Mouse (Mus musculus) liver, embryonic 14.5 days (tissue): ENCODE measurements around the gene Tmprss9. TPM values are rescaled to one million over a fixed set of nuclear protein-coding genes. Genes with fewer than 3 reads are reported as not detected.

Experiments
- ATAC-seq: fragments of 200-750 bp; cut with Nextera tagmentation; 2 replicates; pipeline ENCODE4 v1.8.0; 2017; ENCODE audit warnings: moderate number of reproducible peaks, mild to moderate bottlenecking, moderate library complexity; ENCODE audit not compliant: insufficient read depth
- DNase-seq, 3 experiments: peaks; one replicate each; pipeline ENCODE4 v3.0.0-alpha.2; 2012 to 2013; ENCODE audit warnings: low read depth in 3 of 3, low spot score in 3 of 3
- H3K27ac ChIP-seq: fragments of 300-500 bp; sonication (generic); 2 replicates; pipeline ENCODE4 v1.5.1; 2014; ENCODE audit warnings: moderate library complexity, mild to moderate bottlenecking, control low read depth, inconsistent platforms
- H3K27me3 ChIP-seq: fragments of 300-500 bp; sonication (generic); 2 replicates; pipeline ENCODE4 v1.6.1; 2014; ENCODE audit warnings: mild to moderate bottlenecking, low read length, moderate library complexity; ENCODE audit not compliant: control insufficient read depth, insufficient read depth
- H3K36me3 ChIP-seq: fragments of 300-500 bp; sonication (generic); replicated peaks from 2 replicates; pipeline ENCODE4 v1.6.1; 2014; ENCODE audit warnings: low read depth; ENCODE audit not compliant: control insufficient read depth, insufficient read depth
- H3K4me1 ChIP-seq, 2 experiments: fragments of 200-500 bp in 1 of 2; fragments of 300-500 bp in 1 of 2; sonication (generic) in 1 of 2; replicated peaks; 2 replicates each; pipeline ENCODE4 v1.6.1; 2012 to 2014; ENCODE audit warnings: antibody characterized with exemption in 1 of 2, inconsistent platforms in 1 of 2, low read length in 1 of 2; ENCODE audit not compliant: control insufficient read depth in 2 of 2, insufficient read depth in 2 of 2
- H3K4me2 ChIP-seq: fragments of 300-500 bp; sonication (generic); 2 replicates; pipeline ENCODE4 v1.6.1; 2014; ENCODE audit warnings: low read depth, mild to moderate bottlenecking, control low read depth, moderate library complexity
- H3K4me3 ChIP-seq, 2 experiments: fragments of 200-500 bp in 1 of 2; fragments of 300-500 bp in 1 of 2; sonication (generic) in 1 of 2; 2 replicates each; pipeline ENCODE4 v1.5.1; 2012 to 2014; ENCODE audit warnings: low read depth in 2 of 2, low read length in 2 of 2, mild to moderate bottlenecking in 2 of 2, control low read depth in 1 of 2, inconsistent platforms in 1 of 2, moderate library complexity in 1 of 2; ENCODE audit not compliant: insufficient read depth in 1 of 2
- H3K9ac ChIP-seq: fragments of 300-500 bp; sonication (generic); replicated peaks from 2 replicates; pipeline ENCODE4 v1.6.1; 2014; ENCODE audit warnings: mild to moderate bottlenecking, control low read depth, moderate library complexity
- H3K9me3 ChIP-seq: fragments of 300-500 bp; sonication (generic); 2 replicates; pipeline ENCODE4 v1.6.1; 2016; ENCODE audit warnings: low read length, mixed read lengths; ENCODE audit not compliant: control insufficient read depth
- CTCF ChIP-seq: IDR thresholded peaks from 2 replicates; pipeline ENCODE4 v1.5.1; 2016; ENCODE audit warnings: antibody characterized with exemption, low read depth, control low read depth
- EP300 ChIP-seq: IDR thresholded peaks from 2 replicates; pipeline ENCODE4 v1.6.1; 2016; ENCODE audit warnings: antibody characterized with exemption, low read depth
- WGBS: fragments of 180-500 bp; shearing (Covaris S2); extraction: QIAGEN DNeasy Blood & Tissue Kit; methylation state at CpG from one replicate; pipeline ENCODE4 v1.1.7; 2014; ENCODE audit not compliant: insufficient replicate concordance; 5-methylcytosine and 5-hydroxymethylcytosine counted together
- polyA plus RNA-seq, 2 experiments: library from polyadenylated mRNA; depleted of rRNA in 1 of 2; stranded (reverse) in 1 of 2; unstranded in 1 of 2; fragments of >200 nt; fragmentation: Nextera tagmentation in 1 of 2; extraction: Ambion mirVana in 1 of 2; gene quantifications; 2 replicates each; pipeline versions ENCODE4 v1.2.1 to v1.2.3; 2012 to 2014

Gene Tmprss9
- polyA plus RNA-seq, 2 experiments: 0.06 TPM; not detected in 1

DNA sequence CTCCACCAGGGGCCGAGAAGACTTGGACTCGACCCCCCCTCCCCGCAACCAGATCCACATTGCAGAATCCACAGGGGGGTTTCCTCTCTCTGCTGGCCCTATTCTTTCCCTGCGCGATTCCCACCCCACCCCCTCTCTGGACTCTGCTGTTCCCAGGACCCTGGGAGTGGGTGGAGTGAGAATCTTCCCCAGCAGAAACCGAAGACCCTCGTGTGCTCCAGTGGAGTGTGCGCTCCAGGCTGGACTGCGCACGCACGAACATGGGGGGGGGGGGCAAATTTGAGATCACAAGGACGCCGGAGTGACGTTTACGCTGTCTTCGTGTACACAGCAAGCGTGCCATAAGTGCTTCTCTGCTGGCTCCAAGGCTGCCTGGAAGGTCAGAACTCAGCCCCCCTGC is 64.0 kb downstream of the Tmprss9 start:
- H3K27ac ChIP-seq: no peak overlapping the region
- no peak overlapping the region for H3K4me3 ChIP-seq
- no peaks in the 10 kb centered on the region for H3K9me3 ChIP-seq
- ATAC-seq (no peak), DNase-seq (no peak)
- H3K4me1 ChIP-seq: peaks cover 9 to 17% of the 10 kb centered on the region in 2 experiments
- no peak overlapping the region for H3K9ac ChIP-seq
- H3K4me2 ChIP-seq: no peak overlapping the region
- no peaks in the 10 kb centered on the region for H3K36me3 ChIP-seq
- 10% methylated on average over 17 of the region's 17 CpGs for WGBS
- TF ChIP-seq EP300: no peak
- no peak for TF ChIP-seq CTCF
- H3K27me3 ChIP-seq: peaks cover 78% of the 10 kb centered on the region

DNA sequence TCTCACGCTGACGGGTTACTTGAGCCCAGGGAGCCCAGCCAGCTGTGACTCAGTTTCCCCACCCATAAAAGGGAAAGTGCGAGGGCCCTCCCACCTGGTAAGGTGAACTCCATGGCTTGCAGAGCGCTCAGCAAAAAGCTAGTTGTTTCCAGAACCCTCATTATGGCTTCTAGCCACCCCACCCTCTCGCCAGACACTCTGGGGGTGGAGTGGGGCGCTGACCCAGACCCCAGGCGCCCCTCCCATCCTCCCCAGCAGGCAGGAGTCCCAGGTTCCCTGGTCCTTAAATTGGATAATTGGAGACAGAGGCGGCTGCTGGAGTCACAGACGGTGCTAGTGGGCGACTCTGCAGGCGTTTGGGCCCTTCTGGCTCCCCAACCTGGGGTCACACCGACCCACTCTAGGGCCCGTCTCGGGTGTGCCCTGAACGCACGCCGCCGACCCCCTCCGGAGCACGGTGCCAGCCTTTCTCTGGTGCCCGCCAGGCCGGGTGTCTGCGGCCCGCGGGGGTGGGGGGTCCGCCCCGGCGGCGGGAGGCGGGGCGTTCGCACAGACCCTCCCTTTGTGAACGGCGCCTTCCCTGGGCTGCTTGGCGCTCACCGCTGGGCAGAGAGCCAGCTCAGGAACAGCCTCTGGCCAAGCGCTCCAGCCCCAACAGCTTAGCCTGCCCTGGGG is 64.6 kb downstream of the Tmprss9 start:
- H3K27me3 ChIP-seq: peaks cover 73% of the 10 kb centered on the region
- H3K9ac ChIP-seq: no peak overlapping the region
- peak overlapping the region; percentile 44 for H3K4me2 ChIP-seq
- 3% methylated on average over 37 of the region's 37 CpGs for WGBS
- no peak overlapping the region for H3K27ac ChIP-seq
- H3K9me3 ChIP-seq: no peaks in the 10 kb centered on the region
- DNase-seq (no peak), ATAC-seq (no peak)
- TF ChIP-seq EP300 (no peak), CTCF (no peak)
- H3K4me1 ChIP-seq: peaks cover 9 to 19% of the 10 kb centered on the region in 2 experiments
- H3K36me3 ChIP-seq: no peaks in the 10 kb centered on the region
- H3K4me3 ChIP-seq: no peak overlapping the region

DNA sequence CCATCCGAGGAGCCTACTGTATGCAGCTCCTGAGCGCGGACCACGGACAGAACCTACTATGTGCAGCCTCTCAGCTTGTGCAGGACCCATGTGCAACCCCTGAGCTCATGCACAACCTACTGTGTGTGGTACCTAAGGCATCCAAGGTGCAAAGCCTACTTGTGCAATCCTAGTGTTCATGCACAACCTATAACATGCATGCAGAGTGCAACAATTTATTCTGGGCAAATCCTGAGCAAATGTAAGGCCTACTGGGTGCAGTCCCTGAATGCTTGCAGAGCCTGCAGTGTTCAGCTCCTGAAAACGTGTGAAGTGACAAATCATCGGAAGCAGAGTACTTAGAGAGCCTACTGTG is 65.1 kb downstream of the Tmprss9 start:
- peaks cover 9 to 20% of the 10 kb centered on the region in 2 experiments for H3K4me1 ChIP-seq
- DNase-seq (no peak), ATAC-seq (no peak)
- no peaks in the 10 kb centered on the region for H3K9me3 ChIP-seq
- H3K27me3 ChIP-seq: peaks cover 67% of the 10 kb centered on the region
- no peak for TF ChIP-seq CTCF
- TF ChIP-seq EP300: no peak
- no peak overlapping the region for H3K27ac ChIP-seq
- 19% methylated on average over 6 of the region's 6 CpGs for WGBS
- H3K36me3 ChIP-seq: no peaks in the 10 kb centered on the region
- H3K9ac ChIP-seq: no peak overlapping the region
- peak overlapping the region; percentile 44; the same call in 1 of the 2 replicates for H3K4me2 ChIP-seq
- no peak overlapping the region for H3K4me3 ChIP-seq

DNA sequence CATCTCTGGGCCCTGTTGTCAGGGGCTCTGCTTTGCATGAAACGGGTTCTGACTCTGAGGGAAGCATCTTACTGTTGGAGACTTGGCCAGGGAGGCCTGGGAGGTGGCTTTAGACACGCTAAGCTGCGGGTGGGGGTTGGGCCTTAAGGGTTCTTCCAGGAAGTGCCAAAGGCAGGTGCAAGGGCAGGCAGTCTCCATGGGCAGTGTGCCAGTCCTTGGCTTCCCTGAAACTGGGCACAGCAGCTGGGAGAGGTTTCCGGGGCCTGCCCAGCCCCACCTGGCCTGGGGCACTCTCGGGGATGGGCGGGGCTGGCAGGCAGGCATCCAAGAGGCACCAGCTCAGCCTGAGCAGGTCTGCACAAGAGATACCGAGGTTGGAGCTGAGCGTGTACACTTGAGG is 66.0 kb downstream of the Tmprss9 start:
- Histone ChIP-seq H3K36me3 (no peaks in the 10 kb centered on the region), H3K4me2 (no peak overlapping the region), H3K9ac (no peak overlapping the region), H3K9me3 (no peaks in the 10 kb centered on the region), H3K4me3 (no peak overlapping the region), H3K27me3 (peaks cover 59% of the 10 kb centered on the region), H3K4me1 (peaks cover 9 to 20% of the 10 kb centered on the region in 2 experiments), H3K27ac (no peak overlapping the region)
- 27% methylated on average over 8 of the region's 8 CpGs for WGBS
- no peak for ATAC-seq
- TF ChIP-seq CTCF (no peak), EP300 (no peak)
- DNase-seq: no peak

DNA sequence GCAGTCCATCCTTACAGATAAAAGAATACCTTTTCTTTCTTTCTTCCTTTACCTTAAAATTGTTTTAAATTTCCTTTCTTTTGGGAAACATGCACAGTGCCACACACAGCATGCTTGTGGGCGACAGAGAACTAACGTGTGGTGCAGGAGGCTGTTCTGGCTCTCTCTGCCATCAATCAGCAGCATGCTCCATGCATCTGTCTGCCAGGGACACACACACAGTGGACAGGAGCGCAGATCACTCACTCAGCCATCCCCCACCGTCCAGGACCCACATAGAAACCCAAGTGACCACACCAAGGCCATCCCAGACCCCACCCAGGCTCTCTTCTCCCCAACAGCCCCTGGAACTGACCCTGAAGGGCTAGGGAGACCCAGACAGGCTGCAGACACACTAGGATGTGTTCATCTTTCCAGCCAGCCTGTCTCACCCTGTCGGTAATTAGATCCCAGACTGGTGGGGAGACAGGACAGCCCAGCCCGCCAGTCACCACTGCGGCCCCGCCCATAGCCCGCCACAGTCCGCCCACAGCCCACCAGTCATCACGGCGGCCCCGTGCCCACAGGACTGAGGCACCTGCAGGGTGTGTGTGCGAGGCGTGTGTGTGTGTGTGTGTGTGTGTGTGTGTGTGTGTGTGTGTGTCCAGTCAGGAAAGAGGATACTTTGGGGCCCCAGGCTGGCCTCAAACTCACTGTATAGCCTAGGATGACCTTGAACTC is 67.3 kb downstream of the Tmprss9 start:
- peaks cover 9 to 19% of the 10 kb centered on the region in 2 experiments for H3K4me1 ChIP-seq
- no peaks in the 10 kb centered on the region for H3K36me3 ChIP-seq
- H3K27me3 ChIP-seq: peaks cover 45% of the 10 kb centered on the region

More for the DNA sequence above, 67.3 kb downstream of the Tmprss9 start:
- WGBS: 16% methylated on average over 15 of the region's 15 CpGs
- TF ChIP-seq EP300 (no peak), CTCF (no peak)
- Histone ChIP-seq H3K27ac (no peak overlapping the region), H3K4me2 (peak overlapping the region; percentile 75), H3K9me3 (no peaks in the 10 kb centered on the region), H3K9ac (no peak overlapping the region), H3K4me3 (no peak overlapping the region)
- DNase-seq: no peak
- ATAC-seq: no peak
